Mouse (Mus musculus) ES-E14 (cell line): ENCODE results near the gene Bpifc. TPM values are rescaled to one million over a fixed set of nuclear protein-coding genes. Genes with fewer than 3 reads are reported as not detected.

Experiments
- DNase-seq: peaks from one replicate; pipeline ENCODE4 v3.0.0-alpha.2; 2013; ENCODE audit warnings: low read depth, low spot score
- H3K27ac ChIP-seq: 2 replicates; pipeline ENCODE4 v1.5.1; 2012; ENCODE audit warnings: low read depth, mild to moderate bottlenecking, low read length, moderate library complexity, mixed read lengths; ENCODE audit not compliant: poor library complexity, insufficient read depth, severe bottlenecking
- H3K36me3 ChIP-seq: 2 replicates; pipeline ENCODE4 v1.6.1; 2012; ENCODE audit warnings: mild to moderate bottlenecking, low read length, moderate library complexity, mixed read lengths; ENCODE audit not compliant: control insufficient read depth, poor library complexity, insufficient read depth, severe bottlenecking
- H3K4me1 ChIP-seq, 2 experiments: fragments of 150-350 bp in 1 of 2; sonication (generic) in 1 of 2; 2 replicates each; pipeline ENCODE4 v1.6.1; 2012; ENCODE audit warnings: low read length in 2 of 2, mild to moderate bottlenecking in 1 of 2, mixed read lengths in 1 of 2; ENCODE audit not compliant: control insufficient read depth in 2 of 2, insufficient read depth in 2 of 2, poor library complexity in 1 of 2
- H3K4me3 ChIP-seq, 2 experiments: fragments of 150-350 bp in 1 of 2; sonication (generic) in 1 of 2; 2 replicates each; pipeline ENCODE4 v1.5.1; 2012; ENCODE audit warnings: low read length in 2 of 2, low read depth in 1 of 2, mild to moderate bottlenecking in 1 of 2, mixed read lengths in 1 of 2; ENCODE audit not compliant: insufficient read depth in 1 of 2, poor library complexity in 1 of 2, severe bottlenecking in 1 of 2
- H3K9ac ChIP-seq: 2 replicates; pipeline ENCODE4 v1.6.1; 2012; ENCODE audit warnings: low read depth, mild to moderate bottlenecking, low read length, mixed read lengths; ENCODE audit not compliant: poor library complexity, insufficient read depth, severe bottlenecking
- H3K9me3 ChIP-seq: fragments of 150-350 bp; sonication (generic); 2 replicates; pipeline ENCODE4 v1.6.1; 2012; ENCODE audit warnings: low read depth, mild to moderate bottlenecking, low read length; ENCODE audit not compliant: control insufficient read depth, insufficient read depth
- CHD2 ChIP-seq: IDR thresholded peaks from 2 replicates; pipeline ENCODE4 v1.6.1; 2014; ENCODE audit warnings: mild to moderate bottlenecking, low read depth, low read length, inconsistent platforms
- HCFC1 ChIP-seq: IDR thresholded peaks from 2 replicates; pipeline ENCODE4 v1.6.1; 2012; ENCODE audit warnings: low read length, inconsistent platforms, borderline replicate concordance; ENCODE audit not compliant: insufficient read depth
- MAFK ChIP-seq: IDR thresholded peaks from 2 replicates; pipeline ENCODE4 v1.6.1; 2014; ENCODE audit warnings: mild to moderate bottlenecking, low read depth, low read length, inconsistent platforms; ENCODE audit not compliant: insufficient read depth
- ZC3H11A ChIP-seq: IDR thresholded peaks from 2 replicates; pipeline ENCODE4 v1.6.1; 2012; ENCODE audit warnings: low read depth, mild to moderate bottlenecking, inconsistent platforms, low read length, borderline replicate concordance
- ZNF384 ChIP-seq: IDR thresholded peaks from 2 replicates; pipeline ENCODE4 v1.6.1; 2012; ENCODE audit warnings: low read depth, low read length, inconsistent platforms
- in situ Hi-C, 2 experiments: fragments of 600-800 bp; cut with MboI; formaldehyde crosslinking; loops; one replicate each; pipeline ENCODE4 v1.15.1; 2025; ENCODE audit warnings: low sequenced_read_pairs in 2 of 2, inconsistent platforms in 1 of 2; ENCODE audit not compliant: unreplicated experiment in 2 of 2
- total RNA-seq: library from RNA; depleted of rRNA; stranded (reverse); fragments of 300-350 nt; gene quantifications from 2 replicates; pipeline ENCODE4 v1.2.3, GENCODE M21; 2012

Bpifc gene
- total RNA-seq, 1 experiment, result not detected

DNA sequence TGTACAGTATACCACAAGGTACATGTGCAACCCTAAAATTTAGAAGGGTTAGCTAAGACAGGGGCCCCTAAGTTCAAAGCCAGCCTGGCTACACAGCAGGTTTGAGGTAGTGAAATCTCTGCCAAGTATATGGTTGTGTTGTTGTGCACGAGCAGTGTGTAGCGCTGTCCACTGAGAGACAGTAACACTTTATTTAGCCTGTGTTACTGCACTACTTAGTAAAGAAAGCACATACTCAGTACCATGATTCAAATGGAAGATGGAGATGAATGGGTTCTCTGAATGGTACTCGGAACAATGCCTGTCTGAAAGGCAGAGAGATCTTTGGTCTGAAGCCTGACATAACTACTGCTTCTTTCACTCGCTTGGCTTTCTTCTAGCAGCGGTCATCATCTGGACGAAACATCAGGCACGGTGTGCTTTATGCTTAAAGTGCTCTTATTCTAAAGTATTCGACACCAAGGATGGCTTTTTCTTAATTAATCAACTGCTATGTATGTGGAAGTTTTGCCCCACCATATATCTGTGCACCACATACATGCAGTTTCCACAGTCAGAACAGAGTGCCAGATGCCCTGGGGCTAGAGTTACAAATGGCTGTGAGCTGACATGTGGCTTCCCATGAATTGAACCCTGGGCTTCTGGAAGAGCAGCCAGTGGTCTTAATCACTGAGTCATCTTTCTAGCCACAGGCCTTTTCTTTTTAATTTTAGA, 63.1 kb downstream of the Bpifc start:
- TF ChIP-seq HCFC1 (no peak), ZNF384 (no peak), ZC3H11A (no peak), CHD2 (no peak), MAFK (no peak)
- no peaks in the 10 kb centered on the region for H3K9me3 ChIP-seq
- peaks cover 37% of the 10 kb centered on the region for H3K36me3 ChIP-seq
- H3K9ac ChIP-seq, result no peak overlapping the region
- no peak overlapping the region for H3K27ac ChIP-seq
- no peak overlapping the region for H3K4me3 ChIP-seq
- no peak for DNase-seq
- in situ Hi-C loops, result no loop called here
- H3K4me1 ChIP-seq, result no peaks in the 10 kb centered on the region

DNA sequence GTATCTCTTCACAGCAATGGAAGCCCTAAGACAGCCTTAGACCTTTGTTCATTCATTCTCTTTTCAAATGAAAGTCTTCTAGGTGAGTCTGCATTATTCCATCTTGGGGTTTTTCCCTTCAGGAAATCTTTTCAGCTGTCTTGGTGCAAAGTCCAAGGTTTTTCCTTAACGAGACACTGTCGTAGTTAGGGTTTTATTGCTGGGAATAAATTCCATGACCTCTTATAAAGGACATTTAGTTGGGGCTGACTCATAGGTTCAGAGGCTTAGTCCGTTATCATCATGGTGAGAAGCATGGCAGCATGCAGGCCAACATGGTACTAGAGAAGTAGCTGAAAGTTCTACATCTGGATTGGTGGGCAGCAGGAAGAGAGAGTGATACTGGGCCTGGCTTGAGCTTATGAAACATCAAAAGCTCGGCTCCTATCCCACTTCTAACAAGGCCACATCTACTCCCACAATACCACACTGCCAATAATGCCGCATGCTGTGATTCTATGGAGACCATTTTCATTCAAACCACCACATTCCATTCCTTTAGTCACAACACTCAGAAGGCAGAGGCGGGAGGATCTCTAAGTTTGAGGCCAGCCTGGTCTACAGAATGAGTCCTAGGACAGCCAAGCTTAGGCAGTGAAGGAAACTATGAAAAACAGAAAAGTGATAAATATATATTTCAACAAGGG, 75.3 kb downstream of the Bpifc start:
- TF ChIP-seq ZNF384 (no peak), HCFC1 (no peak), CHD2 (no peak), MAFK (no peak), ZC3H11A (no peak)
- Histone ChIP-seq H3K9me3 (no peaks in the 10 kb centered on the region), H3K9ac (no peak overlapping the region), H3K4me1 (no peaks in the 10 kb centered on the region; a peak in 1 of 4 replicates), H3K27ac (no peak overlapping the region), H3K4me3 (no peak overlapping the region), H3K36me3 (peaks cover 28% of the 10 kb centered on the region)
- no peak for DNase-seq
- in situ Hi-C loops, result no loop called here

DNA sequence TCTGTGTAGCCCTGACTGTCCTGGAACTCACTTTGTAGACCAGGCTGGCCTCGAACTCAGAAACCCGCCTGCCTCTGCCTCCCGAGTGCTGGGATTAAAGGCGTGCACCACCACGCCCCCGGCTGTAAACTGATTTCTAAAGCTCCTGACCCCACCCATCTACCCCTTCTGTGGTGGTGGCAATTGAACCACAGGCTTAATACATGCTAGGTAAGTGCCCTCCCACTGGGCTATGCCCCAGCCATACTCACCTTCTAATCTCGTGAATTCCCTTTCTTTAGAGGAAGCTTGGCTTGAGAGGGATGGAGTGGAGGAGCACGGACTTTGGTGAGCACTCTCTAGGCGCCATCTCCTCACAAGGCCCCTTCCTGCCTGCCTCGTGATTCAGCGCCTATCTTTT, 81.7 kb downstream of the Bpifc start:
- in situ Hi-C loops, result no loop called here
- Histone ChIP-seq H3K27ac (no peak overlapping the region), H3K4me3 (no peak overlapping the region), H3K9me3 (no peaks in the 10 kb centered on the region), H3K9ac (no peak overlapping the region), H3K36me3 (no peaks in the 10 kb centered on the region), H3K4me1 (peaks cover 0 to 3% of the 10 kb centered on the region in 2 experiments; a peak in 2 of 4 replicates)
- no peak for DNase-seq
- TF ChIP-seq CHD2, result no peak
- TF ChIP-seq MAFK, result no peak
- TF ChIP-seq ZNF384, result no peak
- TF ChIP-seq ZC3H11A, result no peak
- TF ChIP-seq HCFC1, result no peak

DNA sequence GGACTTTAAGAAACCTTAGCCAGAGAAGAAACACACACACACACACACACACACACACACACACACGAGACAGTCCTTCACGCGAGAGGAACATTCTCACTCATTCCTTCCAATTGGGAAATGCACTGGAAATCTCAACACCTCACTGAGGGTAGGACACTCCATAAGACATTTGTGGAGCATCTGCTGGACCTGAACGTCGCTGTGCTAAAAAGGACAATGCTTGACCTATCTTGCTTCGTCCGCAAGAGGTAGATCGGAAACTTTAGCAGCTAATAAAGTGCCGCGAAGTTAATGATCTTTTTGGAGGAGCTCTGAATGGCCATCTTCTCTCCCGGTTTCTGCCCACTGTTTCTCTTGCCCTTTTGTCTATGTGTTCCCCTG, 82.5 kb downstream of the Bpifc start:
- no peaks in the 10 kb centered on the region for H3K9me3 ChIP-seq
- H3K27ac ChIP-seq, result no peak overlapping the region
- no peak overlapping the region for H3K9ac ChIP-seq
- no peak for DNase-seq
- H3K36me3 ChIP-seq, result no peaks in the 10 kb centered on the region
- peak overlapping the region in 1 of 2 experiments; percentile 73; a peak in 3 of 4 replicates for H3K4me3 ChIP-seq
- TF ChIP-seq ZNF384 (no peak), CHD2 (no peak), HCFC1 (no peak), ZC3H11A (no peak), MAFK (no peak)
- H3K4me1 ChIP-seq, result peaks cover 0 to 3% of the 10 kb centered on the region in 2 experiments; a peak in 2 of 4 replicates
- in situ Hi-C loops, result no loop called here
